Mouse (Mus musculus) spleen, adult 2 months (tissue): ENCODE data around the gene Anapc4. TPM values are rescaled to one million over a fixed set of nuclear protein-coding genes. Genes with fewer than 3 reads are reported as not detected.

ENCODE experiments used
- DNase-seq, 2 experiments: peaks; one replicate each; pipeline versions ENCODE4 v3.0.0 to v3.0.0-alpha.2; 2012 to 2021; ENCODE audit warnings: low spot score in 2 of 2, low read depth in 1 of 2
- H3K27ac ChIP-seq: fragments of 200-500 bp; 2 replicates; pipeline ENCODE4 v1.5.1; 2012; ENCODE audit warnings: low read length, inconsistent platforms; ENCODE audit not compliant: insufficient read depth
- H3K27me3 ChIP-seq: fragments of 200-500 bp; 2 replicates; pipeline ENCODE4 v1.6.1; 2012; ENCODE audit warnings: mild to moderate bottlenecking, moderate library complexity, low read length, inconsistent platforms; ENCODE audit not compliant: control insufficient read depth, insufficient read depth
- H3K36me3 ChIP-seq: fragments of 200-500 bp; 2 replicates; pipeline ENCODE4 v1.6.1; 2012; ENCODE audit warnings: mild to moderate bottlenecking, low read length, inconsistent platforms; ENCODE audit not compliant: control insufficient read depth, insufficient read depth
- H3K4me1 ChIP-seq: fragments of 200-500 bp; 2 replicates; pipeline ENCODE4 v1.6.1; 2011; ENCODE audit warnings: inconsistent platforms; ENCODE audit not compliant: control insufficient read depth, insufficient read depth, insufficient read length
- H3K4me3 ChIP-seq: fragments of 200-500 bp; 2 replicates; pipeline ENCODE4 v1.5.1; 2011; ENCODE audit warnings: mild to moderate bottlenecking, inconsistent platforms; ENCODE audit not compliant: insufficient read depth, insufficient read length; ENCODE audit errors: extremely low read depth
- CTCF ChIP-seq: fragments of 200-500 bp; IDR thresholded peaks from 2 replicates; pipeline ENCODE4 v1.5.1; 2011; ENCODE audit warnings: mild to moderate bottlenecking, inconsistent platforms; ENCODE audit not compliant: insufficient read depth, insufficient read length, insufficient replicate concordance; ENCODE audit errors: extremely low read depth
- POLR2A ChIP-seq: fragments of 200-500 bp; IDR thresholded peaks from 2 replicates; pipeline ENCODE4 v1.6.1; 2011; ENCODE audit warnings: low read depth, low read length, inconsistent platforms
- WGBS: fragments of 180-500 bp; shearing (Covaris S2); methylation state at CpG from one replicate; pipeline ENCODE4 v1.1.7; 2018; 5-methylcytosine and 5-hydroxymethylcytosine counted together
- polyA plus RNA-seq: library from polyadenylated mRNA; depleted of rRNA; stranded (reverse); fragments of >200 nt; gene quantifications from 2 replicates; pipeline ENCODE4 v1.2.3, GENCODE M21; 2012

Gene Anapc4
- polyA plus RNA-seq, 1 experiment, result 9.4 TPM

- WGBS, result 66% methylated on average over 2 of the region's 2 CpGs
- Histone ChIP-seq H3K27ac (no peak overlapping the region), H3K4me1 (no peaks in the 10 kb centered on the region), H3K36me3 (no peaks in the 10 kb centered on the region), H3K4me3 (no peak overlapping the region), H3K27me3 (no peaks in the 10 kb centered on the region)
- TF ChIP-seq CTCF, result no peak
- TF ChIP-seq POLR2A, result no peak
- DNase-seq, result no peak
Observed at GRCm38 (mm10) chr5:52882446-52882845, 48.6 kb downstream of the Anapc4 start.

- WGBS, result 29% methylated on average over 12 of the region's 12 CpGs
Observed at GRCm38 (mm10) chr5:52887085-52887484, 53.3 kb downstream of the Anapc4 start.

DNA sequence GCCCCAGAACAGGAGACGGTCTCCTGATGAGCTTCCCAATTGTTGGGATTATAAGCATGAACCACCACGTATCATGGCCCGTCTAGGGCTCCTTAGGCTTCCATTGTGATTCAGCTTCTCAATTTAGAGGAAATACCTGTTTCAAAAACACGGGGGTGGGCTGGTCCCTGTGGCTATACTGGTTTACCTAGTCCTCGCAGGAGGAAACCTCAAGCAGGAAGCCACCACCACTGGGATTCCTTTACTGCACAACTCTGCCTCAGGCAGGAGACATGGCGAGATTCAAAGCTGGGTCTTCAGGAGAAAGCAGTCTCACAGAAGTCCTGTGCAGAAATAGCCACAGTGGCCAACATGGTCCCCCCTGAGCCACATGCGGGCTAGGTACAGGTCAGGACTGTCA lies 56.1 kb downstream of the Anapc4 start:
- TF ChIP-seq POLR2A, result no peak
- TF ChIP-seq CTCF, result no peak
- no peaks in the 10 kb centered on the region for H3K4me1 ChIP-seq
- 20% methylated on average over 7 of the region's 7 CpGs for WGBS
- no peaks in the 10 kb centered on the region for H3K27me3 ChIP-seq
- no peak for DNase-seq
- no peaks in the 10 kb centered on the region for H3K36me3 ChIP-seq
- no peak overlapping the region for H3K4me3 ChIP-seq
- no peak overlapping the region for H3K27ac ChIP-seq

More at GRCm38 (mm10) chr5:52887085-52887484, 53.3 kb downstream of the Anapc4 start:
- no peak overlapping the region for H3K27ac ChIP-seq
- DNase-seq, result peak; percentile 18 to 38
- no peak overlapping the region for H3K4me3 ChIP-seq
- TF ChIP-seq CTCF, result peak; percentile 42; the same call in 1 of the 2 replicates
- TF ChIP-seq POLR2A, result no peak
- no peaks in the 10 kb centered on the region for H3K36me3 ChIP-seq
- H3K4me1 ChIP-seq, result no peaks in the 10 kb centered on the region
- no peaks in the 10 kb centered on the region for H3K27me3 ChIP-seq

- Histone ChIP-seq H3K36me3 (no peaks in the 10 kb centered on the region), H3K27me3 (no peaks in the 10 kb centered on the region), H3K27ac (no peak overlapping the region), H3K4me1 (no peaks in the 10 kb centered on the region), H3K4me3 (no peak overlapping the region)
- 81% methylated on average over 12 of the region's 12 CpGs for WGBS
- DNase-seq, result no peak
- TF ChIP-seq CTCF (no peak), POLR2A (no peak)
Observed at GRCm38 (mm10) chr5:52891949-52892835, 58.4 kb downstream of the Anapc4 start.

DNA sequence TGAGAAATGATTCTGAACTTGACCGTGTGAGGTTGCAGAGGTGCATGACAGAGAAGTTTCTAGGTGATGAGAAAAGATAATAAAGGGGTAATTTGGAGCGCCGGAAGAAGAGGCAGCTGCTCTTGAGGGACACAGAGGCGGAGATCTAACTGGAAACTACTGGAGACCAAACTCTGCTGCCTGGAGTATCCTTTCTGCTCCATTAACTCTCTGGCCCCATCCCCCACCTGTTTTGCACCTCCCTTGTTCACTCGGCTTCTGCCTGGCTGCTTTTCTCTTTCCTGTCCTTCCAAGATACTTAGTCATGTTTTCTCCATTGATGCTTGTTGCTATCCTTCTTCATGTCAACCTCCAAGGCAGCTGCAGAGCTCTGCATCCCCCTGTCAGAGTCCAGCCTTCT lies 60.1 kb downstream of the Anapc4 start:
- H3K27ac ChIP-seq, result no peak overlapping the region
- TF ChIP-seq CTCF, result no peak
- TF ChIP-seq POLR2A, result no peak
- no peaks in the 10 kb centered on the region for H3K36me3 ChIP-seq
- no peak for DNase-seq
- H3K4me1 ChIP-seq, result no peaks in the 10 kb centered on the region
- WGBS, result 93% methylated on average over 5 of the region's 5 CpGs
- H3K4me3 ChIP-seq, result no peak overlapping the region
- no peaks in the 10 kb centered on the region for H3K27me3 ChIP-seq

GRCm38 (mm10) chr5:52904246-52904645 lies 70.4 kb downstream of the Anapc4 start:
- no peak overlapping the region for H3K4me3 ChIP-seq
- no peak for TF ChIP-seq CTCF
- TF ChIP-seq POLR2A, result no peak
- H3K36me3 ChIP-seq, result no peaks in the 10 kb centered on the region
- no peak overlapping the region for H3K27ac ChIP-seq
- H3K27me3 ChIP-seq, result no peaks in the 10 kb centered on the region
- no peaks in the 10 kb centered on the region for H3K4me1 ChIP-seq
- no peak for DNase-seq
- WGBS, result 77% methylated on average over 4 of the region's 4 CpGs

DNA sequence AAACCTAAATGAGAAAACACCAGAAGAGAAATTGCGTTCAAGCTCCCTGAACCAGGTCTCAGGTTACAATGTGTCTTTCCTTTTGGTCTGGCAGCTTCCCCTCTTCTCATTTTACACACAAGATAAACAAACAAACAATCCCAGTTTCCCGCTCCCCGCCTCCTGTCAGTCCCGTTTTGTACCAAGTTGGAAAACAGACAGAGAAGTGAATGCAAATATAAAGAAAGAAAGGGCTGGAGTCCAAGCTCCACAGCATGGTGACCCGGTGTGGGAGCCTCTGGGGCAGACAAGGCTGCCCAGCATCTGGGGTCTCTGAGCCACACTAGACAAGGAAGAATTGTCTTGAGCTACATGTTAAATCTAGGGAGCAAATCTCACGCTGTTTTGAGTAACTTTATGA lies 70.9 kb downstream of the Anapc4 start:
- no peak for DNase-seq
- TF ChIP-seq CTCF (no peak), POLR2A (no peak)
- Histone ChIP-seq H3K4me1 (no peaks in the 10 kb centered on the region), H3K36me3 (no peaks in the 10 kb centered on the region), H3K4me3 (no peak overlapping the region), H3K27ac (no peak overlapping the region), H3K27me3 (no peaks in the 10 kb centered on the region)
- 81% methylated on average over 6 of the region's 6 CpGs for WGBS
